Mouse (Mus musculus): ENCODE measurements at regions not wholly inside any gene's neighbourhood (a gene's known extent, or its start where the extent isn't known, plus 50 kb on each side); places are given as distances from the start of the nearest gene placed in this dataset.

GRCm38 (mm10) chr13:47751033-47751432, 510.0 kb upstream of the Id4 start:
- no peak for TF ChIP-seq POLR2A (IDR thresholded peaks at IDR 0.05; ENCODE audit: insufficient read depth, low read length)
- no peak for TF ChIP-seq EP300 (IDR thresholded peaks at IDR 0.05; ENCODE audit: insufficient read depth, low read depth, low read length)
